Mouse (Mus musculus) cerebellum, adult 2 months (tissue): ENCODE results near the gene Wnt9b. TPM values are rescaled to one million over a fixed set of nuclear protein-coding genes. Genes with fewer than 3 reads are reported as not detected.

Source experiments
- DNase-seq, 2 experiments: peaks; one replicate each; pipeline ENCODE4 v3.0.0; 2021
- H3K27ac ChIP-seq: fragments of 200-500 bp; 2 replicates; pipeline ENCODE4 v1.5.1; 2012; ENCODE audit warnings: low read length, control low read depth, inconsistent platforms; ENCODE audit not compliant: insufficient read depth
- H3K27me3 ChIP-seq: fragments of 200-500 bp; 2 replicates; pipeline ENCODE4 v1.6.1; 2012; ENCODE audit warnings: inconsistent platforms, mild to moderate bottlenecking, low read length, moderate library complexity; ENCODE audit not compliant: control insufficient read depth, insufficient read depth
- H3K4me1 ChIP-seq: fragments of 200-500 bp; 2 replicates; pipeline ENCODE4 v1.6.1; 2011; ENCODE audit warnings: low read length; ENCODE audit not compliant: control insufficient read depth, insufficient read depth
- H3K4me3 ChIP-seq: fragments of 200-500 bp; replicated peaks from 2 replicates; pipeline ENCODE3; 2011; ENCODE audit warnings: mild to moderate bottlenecking, low read depth, low read length, control low read depth; ENCODE audit not compliant: insufficient read depth
- CTCF ChIP-seq: fragments of 200-500 bp; IDR thresholded peaks from 2 replicates; pipeline ENCODE4 v1.5.1; 2011; ENCODE audit warnings: low read depth, mild to moderate bottlenecking, control low read depth, low read length, moderate library complexity, borderline replicate concordance; ENCODE audit not compliant: insufficient read depth
- POLR2A ChIP-seq: fragments of 200-500 bp; IDR thresholded peaks from 2 replicates; pipeline ENCODE4 v1.6.1; 2011; ENCODE audit warnings: low read length, control low read depth, borderline replicate concordance; ENCODE audit not compliant: insufficient read depth
- WGBS: fragments of 180-500 bp; shearing (Covaris S2); methylation state at CpG from one replicate; pipeline ENCODE4 v1.1.7; 2018; 5-methylcytosine and 5-hydroxymethylcytosine counted together
- polyA plus RNA-seq: library from polyadenylated mRNA; depleted of rRNA; stranded (reverse); fragments of >200 nt; gene quantifications from 2 replicates; pipeline ENCODE4 v1.2.3, GENCODE M21; 2012

The Wnt9b gene
- polyA plus RNA-seq, 1 experiment = 1.0 TPM

GRCm38 (mm10) chr11:103750612-103751011 lies 991 bp upstream of the Wnt9b start:
- Histone ChIP-seq H3K4me1 (no peaks in the 10 kb centered on the region), H3K4me3 (no peak overlapping the region), H3K27me3 (no peaks in the 10 kb centered on the region; the same call in 1 of the 2 replicates), H3K27ac (no peak overlapping the region)
- 56% methylated on average over 3 of the region's 3 CpGs for WGBS
- no peak for TF ChIP-seq POLR2A
- TF ChIP-seq CTCF = no peak
- DNase-seq = no peak

DNA sequence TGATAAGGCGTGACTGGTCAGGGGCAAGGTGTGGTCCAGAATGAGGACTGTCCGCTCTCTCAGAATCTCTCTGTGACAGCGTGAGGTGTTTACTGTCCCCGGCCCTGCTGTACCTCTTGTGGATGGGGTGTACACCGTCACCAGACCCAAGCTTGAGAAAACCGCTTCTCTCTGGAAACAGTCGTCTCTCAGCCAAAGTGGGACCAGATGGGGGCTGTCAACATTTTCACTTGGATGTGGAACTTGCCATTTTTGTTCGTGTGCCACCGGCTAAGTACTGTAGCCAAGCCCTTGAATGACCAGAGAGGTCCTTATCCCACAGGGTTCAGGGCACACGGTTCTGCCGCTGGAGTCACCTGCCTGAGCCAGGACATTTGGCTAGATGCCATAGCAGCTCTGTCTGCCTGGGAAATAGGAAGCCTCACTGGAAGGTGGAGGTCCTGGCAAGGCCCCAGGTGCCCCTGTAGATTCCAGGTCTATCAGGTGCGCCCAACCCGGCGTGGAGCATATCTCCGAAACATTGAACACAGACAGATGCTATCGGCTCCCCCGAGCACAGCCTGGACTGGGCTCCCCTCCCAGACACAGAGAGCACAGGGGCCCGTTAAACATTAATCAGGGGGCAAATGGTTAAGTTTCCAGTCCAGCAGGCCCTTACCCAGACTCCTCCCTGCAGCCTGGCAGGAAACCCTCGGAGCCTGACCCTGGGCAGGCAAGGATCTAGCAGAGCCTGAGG lies 14.4 kb downstream of the Wnt9b start:
- TF ChIP-seq CTCF (no peak), POLR2A (no peak)
- peak in 1 of 2 experiments; percentile 32 for DNase-seq
- 38% methylated on average over 19 of the region's 19 CpGs for WGBS
- Histone ChIP-seq H3K27ac (no peak overlapping the region), H3K4me1 (peaks cover 3% of the 10 kb centered on the region; the same call in 1 of the 2 replicates), H3K4me3 (no peak overlapping the region), H3K27me3 (no peaks in the 10 kb centered on the region)

GRCm38 (mm10) chr11:103734411-103735045 lies 15.1 kb downstream of the Wnt9b start:
- no peak overlapping the region for H3K27ac ChIP-seq
- no peaks in the 10 kb centered on the region for H3K27me3 ChIP-seq
- peaks cover 3% of the 10 kb centered on the region; the same call in 1 of the 2 replicates for H3K4me1 ChIP-seq
- TF ChIP-seq CTCF = no peak
- TF ChIP-seq POLR2A = no peak
- H3K4me3 ChIP-seq = no peak overlapping the region
- no peak for DNase-seq
- 42% methylated on average over 5 of the region's 5 CpGs for WGBS

GRCm38 (mm10) chr11:103733961-103734360 lies 15.7 kb downstream of the Wnt9b start:
- Histone ChIP-seq H3K4me3 (no peak overlapping the region), H3K4me1 (peaks cover 3% of the 10 kb centered on the region; the same call in 1 of the 2 replicates), H3K27me3 (no peaks in the 10 kb centered on the region), H3K27ac (no peak overlapping the region)
- TF ChIP-seq CTCF (no peak), POLR2A (no peak)
- 97% methylated on average over 2 of the region's 2 CpGs for WGBS
- DNase-seq = no peak

DNA sequence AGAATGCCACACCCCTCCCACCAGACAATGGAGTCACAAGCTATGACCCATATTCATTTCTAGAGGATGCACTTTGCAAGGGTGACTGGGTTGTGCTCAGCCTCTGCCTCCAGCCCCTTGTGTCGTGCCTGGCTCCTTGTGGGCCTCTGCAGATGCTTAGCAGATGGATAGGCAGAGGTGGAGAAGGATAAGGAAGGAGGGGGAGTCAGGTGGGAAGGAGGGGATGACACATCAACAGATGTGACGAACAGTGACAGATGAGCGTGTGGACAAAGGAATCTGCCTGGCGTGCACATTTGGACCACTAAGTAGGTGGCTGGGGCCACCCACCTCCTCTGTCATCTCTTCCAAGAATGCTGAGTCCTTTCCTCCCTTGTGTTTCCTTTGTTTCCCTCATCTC lies 16.6 kb downstream of the Wnt9b start:
- Histone ChIP-seq H3K27me3 (no peaks in the 10 kb centered on the region), H3K4me1 (peaks cover 3% of the 10 kb centered on the region; the same call in 1 of the 2 replicates), H3K4me3 (no peak overlapping the region), H3K27ac (no peak overlapping the region)
- WGBS = 89% methylated on average over 4 of the region's 4 CpGs
- no peak for DNase-seq
- no peak for TF ChIP-seq POLR2A
- no peak for TF ChIP-seq CTCF

DNA sequence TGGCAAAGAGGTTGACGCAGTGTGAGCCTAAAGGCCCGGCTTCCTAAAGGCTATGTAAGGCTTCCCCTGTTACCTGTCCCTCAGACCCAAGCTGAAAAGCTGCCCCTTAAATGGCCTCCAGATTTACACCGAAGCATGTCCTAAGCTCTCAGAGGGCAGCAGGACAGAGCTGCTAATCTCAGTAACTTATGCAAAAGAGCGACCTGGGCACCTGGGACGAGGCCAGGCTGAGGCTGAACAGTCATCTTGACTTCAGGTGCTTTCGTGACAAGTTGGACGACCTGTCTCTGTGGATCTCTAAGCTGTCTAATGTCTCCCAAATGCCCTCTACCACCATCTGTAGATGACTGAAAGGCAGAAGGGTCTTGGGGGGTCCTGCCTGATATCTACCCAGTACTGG lies 17.3 kb downstream of the Wnt9b start:
- Histone ChIP-seq H3K4me1 (peaks cover 3% of the 10 kb centered on the region; the same call in 1 of the 2 replicates), H3K27ac (no peak overlapping the region), H3K4me3 (no peak overlapping the region), H3K27me3 (no peaks in the 10 kb centered on the region)
- WGBS = 92% methylated on average over 7 of the region's 7 CpGs
- TF ChIP-seq POLR2A (no peak), CTCF (no peak)
- no peak for DNase-seq

DNA sequence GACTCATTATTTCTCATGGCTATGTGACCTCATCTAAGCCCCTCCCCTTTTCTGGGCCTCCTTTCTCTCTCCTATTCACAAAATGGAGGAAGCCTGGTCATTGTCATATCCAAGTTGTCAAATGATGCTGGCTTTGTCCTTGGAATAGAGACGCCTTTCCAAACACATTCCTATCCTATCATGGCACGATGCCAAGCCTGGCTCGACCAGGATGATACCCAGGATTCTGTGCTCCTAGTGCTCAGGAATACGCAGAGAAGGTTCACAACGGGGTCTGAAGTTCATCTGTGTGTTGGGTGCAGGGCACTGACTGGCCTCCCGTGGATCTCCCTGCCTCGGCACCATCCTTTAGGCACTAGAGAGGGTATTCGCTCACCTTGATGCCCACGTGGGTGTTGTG lies 18.0 kb downstream of the Wnt9b start:
- Histone ChIP-seq H3K27me3 (no peaks in the 10 kb centered on the region), H3K4me1 (peaks cover 3% of the 10 kb centered on the region; the same call in 1 of the 2 replicates), H3K27ac (no peak overlapping the region), H3K4me3 (no peak overlapping the region)
- TF ChIP-seq POLR2A (no peak), CTCF (no peak)
- no peak for DNase-seq
- WGBS = 71% methylated on average over 9 of the region's 9 CpGs

GRCm38 (mm10) chr11:103729282-103729985 lies 20.2 kb downstream of the Wnt9b start:
- 52% methylated on average over 9 of the region's 9 CpGs for WGBS
- Histone ChIP-seq H3K27ac (no peak overlapping the region), H3K4me3 (no peak overlapping the region), H3K4me1 (peaks cover 2% of the 10 kb centered on the region), H3K27me3 (no peaks in the 10 kb centered on the region)
- TF ChIP-seq CTCF (no peak), POLR2A (no peak)
- DNase-seq = no peak
